20 mouse cellular contexts compared by ENCODE assay signal in the genomic region with DNA sequence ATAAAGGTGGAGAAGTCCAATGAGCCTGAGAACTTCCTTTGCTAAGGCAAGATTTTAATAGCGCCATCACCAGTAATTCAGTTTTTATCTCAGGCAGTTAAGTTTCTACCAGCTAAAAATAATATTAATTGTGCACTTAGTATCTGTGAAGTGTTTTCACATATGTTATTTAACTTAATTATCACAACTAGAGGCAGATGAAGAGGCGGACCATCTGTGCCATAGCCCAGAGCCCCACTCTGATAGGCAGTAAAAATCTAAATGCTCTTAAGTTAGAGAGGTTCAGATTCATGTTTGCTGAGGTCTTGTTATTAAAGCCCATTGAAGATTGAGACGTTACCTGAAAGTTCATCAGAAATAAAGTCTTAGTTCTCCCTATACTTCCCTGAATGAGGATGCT.
DNase-seq lines count a peak whose midpoint lies in the region; ATAC-seq lines count a peak whose summit lies in the region.
"Had no signal": no experiment of that assay in that cellular context is flagged by ENCODE, and none has a peak within 500 bp of the region (broad histone marks: within the 10 kb centered on the region; RNA-seq: fewer than 3 reads in every experiment).

No protein-coding gene starts in this region.

- no peak for ATAC-seq in forebrain, embryonic 13.5 days
- ATAC-seq in forebrain, embryonic 12.5 days (ENCODE audit: low FRiP score): no peak
- ATAC-seq: intestine, embryonic 16.5 days had no signal

- H3K36me3 ChIP-seq in forebrain, embryonic 13.5 days (ENCODE audit: poor library complexity, severe bottlenecking): no peaks in the 10 kb centered on the region
- H3K36me3 ChIP-seq in forebrain, embryonic 12.5 days (replicated peaks): no peaks in the 10 kb centered on the region
- H3K36me3 ChIP-seq: embryonic facial prominence, embryonic 15.5 days; heart, embryonic 13.5 days; hindbrain, embryonic 15.5 days had no signal

- 0 out of 2 replicates have a peak, but pooled peaks cover 3% of the 10 kb centered on the region for H3K4me1 ChIP-seq in forebrain, embryonic 13.5 days
- no peaks in the 10 kb centered on the region for H3K4me1 ChIP-seq in forebrain, embryonic 12.5 days
- H3K4me1 ChIP-seq: embryonic facial prominence, embryonic 15.5 days; heart, embryonic 13.5 days; hindbrain, embryonic 15.5 days had no signal

- 0 out of 2 replicates have a peak overlapping the region, but pooled peaks have one; percentile 19 for H3K27ac ChIP-seq in forebrain, embryonic 13.5 days
- H3K27ac ChIP-seq in forebrain, embryonic 12.5 days: no peak overlapping the region
- H3K27ac ChIP-seq: embryonic facial prominence, embryonic 15.5 days; gastrocnemius, adult 2 months; heart, embryonic 13.5 days; hindbrain, embryonic 15.5 days had no signal

- H3K9me3 ChIP-seq in forebrain, embryonic 13.5 days (replicated peaks): no peaks in the 10 kb centered on the region
- no peaks in the 10 kb centered on the region for H3K9me3 ChIP-seq in forebrain, embryonic 12.5 days
- H3K9me3 ChIP-seq: embryonic facial prominence, embryonic 15.5 days; heart, embryonic 13.5 days; hindbrain, embryonic 15.5 days had no signal

- H3K4me2 ChIP-seq in forebrain, embryonic 13.5 days: no peak overlapping the region
- H3K4me2 ChIP-seq in forebrain, embryonic 12.5 days: no peak overlapping the region
- H3K4me2 ChIP-seq: embryonic facial prominence, embryonic 15.5 days; heart, embryonic 13.5 days; hindbrain, embryonic 15.5 days had no signal

- no peak overlapping the region for H3K4me3 ChIP-seq in forebrain, embryonic 13.5 days
- no peak overlapping the region for H3K4me3 ChIP-seq in forebrain, embryonic 12.5 days (replicated peaks)
- H3K4me3 ChIP-seq: embryonic facial prominence, embryonic 15.5 days; erythroblast, embryonic 14.5 days; gastrocnemius, adult 2 months; heart, embryonic 13.5 days; hindbrain, embryonic 15.5 days had no signal

- 77% methylated on average over 3 of the region's 3 CpGs for WGBS in forebrain, embryonic 13.5 days
- WGBS in forebrain, embryonic 12.5 days: 83% methylated on average over 3 of the region's 3 CpGs

- no peaks in the 10 kb centered on the region for H3K27me3 ChIP-seq in forebrain, embryonic 13.5 days
- H3K27me3 ChIP-seq in forebrain, embryonic 12.5 days: no peaks in the 10 kb centered on the region
- H3K27me3 ChIP-seq: embryonic facial prominence, embryonic 15.5 days; heart, embryonic 13.5 days; hindbrain, embryonic 15.5 days had no signal

- no peak overlapping the region for H3K9ac ChIP-seq in forebrain, embryonic 13.5 days
- no peak overlapping the region for H3K9ac ChIP-seq in forebrain, embryonic 12.5 days
- H3K9ac ChIP-seq: embryonic facial prominence, embryonic 15.5 days; heart, embryonic 13.5 days; hindbrain, embryonic 15.5 days had no signal

- peak; percentile 32 for DNase-seq in layer of hippocampus, adult 11-12 months (ENCODE audit: low spot score)
- DNase-seq in layer of hippocampus, postnatal 10 days (ENCODE audit: low spot score in 2 of 2): no peak
- DNase-seq in layer of hippocampus, adult 9-10 months (ENCODE audit: low spot score): peak; percentile 16
- DNase-seq in adrenal gland, adult 2 months: no peak
- no peak for DNase-seq in cerebellum, adult 8-10 months
- DNase-seq: adrenal gland, postnatal 14 days; B cell, adult 2 months; cerebellum, adult 2 months; cerebellum, postnatal 14 days; embryo, embryonic 11 days; gastrocnemius, adult 2 months; gastrocnemius, postnatal 25 days; heart, postnatal 36 days had no signal

Comparison
In these comparisons a context has a peak if more than half of its experiments do, and no peak if none do; other contexts are left out.
1. DNase-seq: peak in layer of hippocampus, adult 11-12 months (single experiment) and layer of hippocampus, adult 9-10 months (single experiment); none in layer of hippocampus, postnatal 10 days (0 of 2), adrenal gland, adult 2 months (single experiment) and cerebellum, adult 8-10 months (single experiment).